Mouse (Mus musculus) skeletal muscle tissue, postnatal 0 days (tissue): ENCODE data around the gene Itm2b. TPM values are rescaled to one million over a fixed set of nuclear protein-coding genes. Genes with fewer than 3 reads are reported as not detected.

Source experiments
- polyA plus RNA-seq: library from polyadenylated mRNA; unstranded; fragments of >200 nt; fragmentation: Nextera tagmentation; extraction: Ambion mirVana; gene quantifications from 2 replicates; pipeline ENCODE4 v1.2.1, GENCODE M21; 2015

Itm2b gene
- 846 and 1,097 TPM in 2 replicates for polyA plus RNA-seq

DNA sequence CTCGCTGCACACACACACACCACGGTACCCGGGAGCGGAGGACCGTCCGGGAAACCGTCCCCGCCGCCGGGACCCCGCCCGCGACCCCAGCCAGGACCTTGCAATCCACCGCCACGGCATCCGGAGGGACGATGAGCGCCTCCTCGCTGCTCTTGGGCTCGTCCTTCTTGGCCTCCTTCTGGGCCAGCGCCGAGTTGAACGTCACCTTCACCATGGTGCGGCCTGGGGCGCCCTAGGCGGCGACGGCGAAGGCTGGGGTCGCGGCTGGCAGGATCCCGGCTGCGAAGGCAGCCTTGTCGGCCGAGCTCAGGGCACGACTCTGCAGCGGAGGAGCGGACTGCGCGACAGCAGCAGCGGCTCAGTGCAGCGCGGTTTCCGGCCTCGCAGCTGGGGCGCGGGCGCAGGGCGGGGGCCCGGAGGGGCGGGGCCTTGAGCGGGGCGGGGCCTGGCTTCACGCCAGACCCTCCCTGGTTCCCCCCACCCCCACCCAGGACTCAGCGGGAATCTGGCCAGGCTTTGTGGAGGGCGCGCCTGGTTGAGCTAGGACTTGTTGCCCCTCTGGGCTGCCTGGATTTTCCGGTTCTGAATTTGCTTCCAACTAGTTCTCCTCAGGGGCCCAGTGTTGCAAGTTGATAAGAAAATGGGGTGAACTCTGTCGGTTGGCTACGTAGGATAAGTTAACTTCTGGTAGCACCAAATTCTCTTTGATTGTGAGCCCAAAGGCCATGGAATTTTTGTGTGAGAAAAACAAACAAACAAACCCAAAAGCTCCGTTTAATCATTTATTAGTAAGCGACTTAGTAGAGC lies at the start of gene Itm2b:
Gene Itm2b, minus strand, starts transcription at position 377 of the 807 bp plus-strand sequence.

GRCm38 (mm10) chr14:73325456-73326381 lies 59.4 kb downstream of the Itm2b start, which contains the start of gene Rb1:
Gene Rb1, minus strand, starts transcription at chr14:73325822.

Other genes with a start within 250 kb of the Itm2b start
- 6.5 and 9.7 TPM in 2 replicates for gene Lpar6, start 147.4 kb downstream of the Itm2b start, polyA plus RNA-seq
- gene Rb1, start 59.5 kb downstream of the Itm2b start, polyA plus RNA-seq, result 26.7 and 29.3 TPM in 2 replicates
- 42.7 and 44.8 TPM in 2 replicates for gene Med4, start 124.7 kb upstream of the Itm2b start, polyA plus RNA-seq
- gene Sucla2, start 140.0 kb upstream of the Itm2b start, polyA plus RNA-seq, result 349 and 391 TPM in 2 replicates
- gene Nudt15, start 163.0 kb upstream of the Itm2b start, polyA plus RNA-seq, result 3.9 and 4.5 TPM in 2 replicates